Mouse (Mus musculus) adrenal gland, postnatal 10 days (tissue): ENCODE data around the gene Grid1. TPM values are rescaled to one million over a fixed set of nuclear protein-coding genes. Genes with fewer than 3 reads are reported as not detected.

Source experiments
- DNase-seq: peaks from one replicate; pipeline ENCODE4 v3.0.0; 2021; ENCODE audit warnings: mixed read lengths
- total RNA-seq, 2 experiments: library from RNA; stranded (reverse); gene quantifications; 2 replicates each; pipeline ENCODE4 v1.2.3; 2021

Grid1 gene
- total RNA-seq, 2 experiments from 2014 or later: 0.57 to 0.61 TPM

DNA sequence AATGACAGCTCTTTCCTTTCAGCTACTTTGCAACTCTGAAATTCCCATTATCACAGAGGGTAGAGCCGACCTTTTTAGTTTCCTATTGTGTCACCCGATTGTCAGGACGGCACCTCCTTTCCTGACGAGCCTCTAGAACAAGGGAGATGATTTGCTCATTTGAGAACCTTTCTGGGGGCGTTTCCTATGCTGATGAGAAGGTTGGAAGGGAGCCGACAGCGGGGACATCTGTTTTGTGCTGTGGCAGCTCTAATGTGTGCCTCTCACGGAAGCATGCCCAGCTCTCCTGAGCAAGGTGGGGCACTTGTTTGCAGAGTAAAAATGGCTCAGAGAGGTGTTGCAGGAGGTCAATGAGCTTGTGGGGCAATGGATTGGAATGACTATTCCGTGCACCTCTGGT, 189.2 kb downstream of the Grid1 start:
- no peak for DNase-seq

- no peak for DNase-seq
Measured at GRCm38 (mm10) chr14:35026686-35027085, 206.8 kb downstream of the Grid1 start.

GRCm38 (mm10) chr14:35027501-35028140, 207.7 kb downstream of the Grid1 start:
- no peak for DNase-seq

GRCm38 (mm10) chr14:35029626-35030025, 209.7 kb downstream of the Grid1 start:
- no peak for DNase-seq

- no peak for DNase-seq
Measured at GRCm38 (mm10) chr14:35030271-35030670, 210.4 kb downstream of the Grid1 start.

- DNase-seq: no peak
Measured at GRCm38 (mm10) chr14:35032283-35032682, 212.4 kb downstream of the Grid1 start.

- no peak for DNase-seq
Measured at GRCm38 (mm10) chr14:35044268-35044667, 224.4 kb downstream of the Grid1 start.

DNA sequence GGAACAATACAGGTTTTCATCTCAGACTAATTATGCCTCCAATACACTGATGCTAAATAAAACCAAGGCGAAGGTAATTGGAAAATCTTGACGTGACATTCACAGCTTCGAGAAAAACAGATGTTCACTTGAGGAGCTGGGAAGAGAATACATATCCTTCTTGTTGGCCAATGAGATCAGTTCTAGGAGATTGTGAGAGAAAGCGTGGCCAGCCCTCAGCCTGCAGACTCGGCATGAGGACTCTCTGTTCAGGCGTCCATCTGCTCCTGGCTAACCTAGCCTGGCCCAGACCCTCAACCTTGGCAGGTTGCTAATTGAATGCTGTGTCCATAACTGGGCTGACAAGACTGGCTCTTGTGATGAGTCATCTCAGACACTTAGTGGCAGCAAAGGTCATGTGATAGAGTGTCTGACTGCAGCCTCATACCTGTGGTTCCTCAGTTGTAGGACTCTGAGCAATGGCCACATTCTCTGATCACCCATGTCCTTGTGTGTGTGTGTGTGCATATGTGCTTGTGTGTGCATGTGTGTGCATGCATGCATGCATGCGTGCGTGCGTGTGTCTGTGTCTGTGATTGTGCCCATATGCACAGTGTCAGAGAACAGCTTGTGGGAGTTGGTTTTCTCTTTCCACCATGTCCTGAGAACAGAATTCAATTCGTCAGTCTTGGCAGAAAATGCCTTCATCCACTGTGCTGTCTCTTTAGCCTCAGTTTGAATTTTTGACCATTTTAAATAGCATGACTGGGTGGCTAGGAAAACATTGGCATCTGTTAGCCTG, 225.2 kb downstream of the Grid1 start:
- DNase-seq: no peak

GRCm38 (mm10) chr14:35049231-35049630, 229.3 kb downstream of the Grid1 start:
- DNase-seq: no peak

- no peak for DNase-seq
Measured at GRCm38 (mm10) chr14:35054139-35054538, 234.2 kb downstream of the Grid1 start.

DNA sequence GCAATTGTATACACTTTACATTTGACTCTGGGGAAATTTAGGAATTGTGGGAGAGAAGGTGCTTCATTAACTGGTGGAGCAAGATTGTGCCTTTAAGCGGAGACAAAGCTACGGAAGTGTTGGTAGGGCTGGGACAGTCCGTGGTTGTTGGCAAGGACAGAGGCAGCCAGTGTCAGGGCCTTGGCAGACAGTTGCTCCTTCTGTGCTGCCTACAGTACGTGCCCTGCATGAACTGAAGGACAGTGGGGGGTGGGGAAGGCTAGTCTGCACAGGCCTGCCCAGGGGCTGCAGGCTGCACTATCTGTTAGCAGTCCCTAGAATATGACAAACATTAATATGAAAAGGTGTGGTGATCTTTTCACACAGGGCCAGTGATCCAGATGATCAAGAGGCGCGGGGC, 254.7 kb downstream of the Grid1 start:
- peak; percentile 74 for DNase-seq

GRCm38 (mm10) chr14:35079954-35080353, 260.0 kb downstream of the Grid1 start:
- no peak for DNase-seq

DNA sequence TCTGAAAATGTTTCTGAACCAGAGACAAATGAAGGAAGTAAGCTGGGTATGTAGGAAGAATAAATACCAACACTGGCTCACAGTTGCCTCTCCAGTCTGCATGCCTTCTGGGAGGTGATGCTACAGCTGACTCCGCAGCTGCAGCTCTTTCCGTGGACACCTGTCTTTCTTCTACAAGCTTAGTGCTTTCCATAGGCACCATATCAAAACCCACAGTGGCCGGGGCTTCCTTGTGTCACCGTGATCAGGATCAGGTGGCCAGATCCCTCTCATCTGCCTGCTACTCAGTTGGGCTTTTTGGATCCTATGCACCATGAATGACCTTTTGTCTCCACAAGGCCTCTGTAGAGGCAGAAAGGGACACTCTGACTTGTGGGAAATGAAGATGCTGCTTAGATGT, 272.7 kb downstream of the Grid1 start:
- DNase-seq: no peak

- no peak for DNase-seq
Measured at GRCm38 (mm10) chr14:35093561-35094186, 273.8 kb downstream of the Grid1 start.

DNA sequence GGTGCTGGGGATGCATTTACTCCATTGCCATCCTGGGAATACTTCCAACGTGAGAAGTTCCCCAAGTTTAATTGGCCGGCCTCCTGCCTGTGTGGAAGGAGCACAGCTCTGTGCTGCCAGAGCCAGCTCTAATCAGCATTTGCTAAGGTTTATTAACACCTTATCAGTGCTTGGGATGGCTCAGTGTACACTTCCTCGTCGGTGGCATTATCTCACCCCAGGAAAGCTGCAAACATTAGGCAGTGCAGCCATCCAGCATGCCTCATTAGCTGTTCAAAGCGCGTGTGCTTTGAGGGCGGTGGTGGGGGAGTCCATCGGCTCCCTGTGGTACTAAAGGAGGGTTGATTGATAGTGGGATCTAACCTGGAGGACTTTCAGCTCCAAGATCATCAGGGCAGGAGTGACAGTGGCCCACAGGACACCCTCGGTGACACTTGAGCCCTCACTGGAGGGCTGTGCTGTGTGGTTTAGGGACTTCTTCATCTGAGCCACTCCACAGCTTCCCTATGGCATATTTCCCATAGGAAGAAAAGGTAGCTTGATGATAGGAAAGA, 275.7 kb downstream of the Grid1 start:
- no peak for DNase-seq

DNA sequence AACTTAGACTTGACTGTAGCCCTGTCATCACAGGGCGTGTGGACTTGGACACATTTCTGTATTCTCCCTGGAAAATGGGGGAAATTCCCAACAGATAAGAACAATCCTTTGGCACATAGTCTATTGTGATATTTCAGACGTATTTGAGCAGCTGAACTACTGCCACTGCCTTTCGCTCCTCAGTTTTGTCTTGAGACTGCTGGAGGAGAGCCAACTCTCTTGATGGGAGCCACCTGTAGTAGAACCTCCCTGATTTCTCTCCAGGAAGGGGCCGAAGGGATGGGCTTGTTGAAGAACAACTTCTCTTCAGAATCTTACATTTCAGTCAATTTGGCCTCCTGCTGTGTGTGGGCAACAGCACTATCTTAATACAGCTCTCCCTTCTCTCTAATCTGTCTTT, 276.2 kb downstream of the Grid1 start:
- no peak for DNase-seq

GRCm38 (mm10) chr14:35097166-35097565, 277.3 kb downstream of the Grid1 start:
- no peak for DNase-seq

- no peak for DNase-seq
Measured at GRCm38 (mm10) chr14:35103639-35104210, 283.8 kb downstream of the Grid1 start.

GRCm38 (mm10) chr14:35107596-35107995, 287.7 kb downstream of the Grid1 start:
- DNase-seq: no peak

DNA sequence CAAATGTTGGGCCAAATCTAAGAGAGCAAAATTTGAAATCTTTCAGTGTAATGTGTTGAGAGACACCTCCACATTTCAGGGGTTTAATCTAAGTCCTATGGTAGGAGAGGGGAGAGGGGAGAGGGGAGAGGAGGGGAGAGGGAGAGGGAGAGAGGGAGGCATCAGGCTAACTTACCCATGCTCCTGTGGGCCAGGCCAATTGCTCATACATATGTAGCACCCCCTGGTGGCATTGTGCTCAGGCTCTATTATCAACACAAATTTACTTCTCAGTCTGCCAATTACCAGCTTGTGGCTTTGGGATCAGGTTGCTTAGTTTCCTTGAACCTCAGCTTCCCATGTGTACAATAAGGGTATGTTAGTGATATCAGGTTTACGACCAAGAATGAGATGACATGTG, 291.0 kb downstream of the Grid1 start:
- peak; percentile 34 for DNase-seq

GRCm38 (mm10) chr14:35112327-35113275, 292.7 kb downstream of the Grid1 start:
- DNase-seq: peak; percentile 27

GRCm38 (mm10) chr14:35113276-35113645, 293.4 kb downstream of the Grid1 start:
- DNase-seq: no peak
